Mouse (Mus musculus) spleen, adult 12 weeks (tissue): Measurements from ENCODE around the gene Cbl.
A peak's percentile ranks its signal among the peaks of the same experiment; 100 is the strongest.

ENCODE experiments used
- DNase-seq: peaks from one replicate; pipeline ENCODE4 v3.0.0; 2022; ENCODE audit warnings: low spot score

The Cbl gene

DNA sequence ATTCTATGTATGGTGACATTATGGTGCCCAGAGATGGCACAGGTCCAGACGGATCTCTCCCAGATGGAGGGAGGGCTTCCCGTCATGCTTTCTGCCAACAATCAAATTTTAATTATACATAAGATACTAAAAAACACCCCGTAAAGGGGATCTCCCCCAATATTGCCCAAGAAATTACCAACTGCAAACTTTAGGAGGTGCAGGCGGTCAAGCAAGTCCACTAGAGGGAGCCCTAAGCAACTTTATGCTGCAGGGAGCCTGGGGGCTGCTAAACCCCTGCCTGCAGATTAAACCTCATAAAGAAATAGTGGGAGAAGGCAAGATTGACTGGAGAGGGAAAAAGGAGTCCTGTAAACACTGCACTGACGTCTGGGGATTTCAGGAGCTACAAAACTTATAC is 5.6 kb upstream of the Cbl start:
- DNase-seq = no peak

GRCm38 (mm10) chr9:44238501-44239190 is 4.8 kb upstream of the Cbl start:
- DNase-seq = no peak

GRCm38 (mm10) chr9:44237128-44237527 is 3.3 kb upstream of the Cbl start:
- DNase-seq = no peak

- no peak for DNase-seq
Observed at GRCm38 (mm10) chr9:44236601-44237000, 2.8 kb upstream of the Cbl start.

DNA sequence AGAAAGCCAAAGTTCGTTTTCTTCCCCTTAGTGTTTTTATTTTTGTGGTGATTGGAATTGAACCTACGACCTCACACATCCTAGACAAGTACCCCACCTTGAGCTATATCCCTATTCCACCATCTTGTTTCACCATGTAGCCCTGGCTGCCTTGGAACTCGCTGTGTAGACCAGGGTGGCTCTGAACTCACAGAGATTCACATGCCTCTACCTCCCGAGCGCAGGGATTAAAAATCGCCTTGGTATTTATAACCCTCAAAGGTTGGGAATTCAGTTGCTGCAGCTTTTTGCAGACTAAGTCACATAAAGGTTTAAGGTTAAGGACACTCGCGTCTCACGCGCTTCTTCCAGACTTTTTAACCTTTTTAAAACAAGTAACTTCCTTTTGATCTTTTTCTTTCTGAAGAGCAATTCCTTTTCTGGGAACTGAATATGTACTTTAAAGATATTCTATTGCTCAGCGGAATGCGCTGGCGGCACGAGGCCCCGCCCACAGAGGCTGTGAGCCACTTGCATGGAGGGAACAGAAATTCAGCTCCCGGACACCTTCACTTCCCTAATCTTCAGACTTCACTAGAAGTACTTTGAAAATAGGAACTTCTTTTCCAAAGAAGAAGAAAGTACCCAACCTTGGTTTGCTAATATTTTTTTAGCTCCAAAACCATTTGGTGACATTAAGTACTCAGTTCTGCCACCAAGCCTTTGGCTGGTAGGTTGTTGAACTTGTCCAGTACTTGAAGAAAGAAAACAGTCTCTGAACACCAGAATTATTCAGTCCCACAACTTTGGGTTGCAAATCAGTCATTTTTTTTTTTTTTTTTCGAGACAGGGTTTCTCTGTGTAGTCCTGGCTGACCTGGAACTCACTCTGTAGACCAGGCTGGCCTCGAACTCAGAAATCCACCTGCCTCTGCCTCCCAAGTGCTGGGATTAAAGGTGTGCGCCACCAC is 904 bp upstream of the Cbl start:
- peak; percentile 57 for DNase-seq

DNA sequence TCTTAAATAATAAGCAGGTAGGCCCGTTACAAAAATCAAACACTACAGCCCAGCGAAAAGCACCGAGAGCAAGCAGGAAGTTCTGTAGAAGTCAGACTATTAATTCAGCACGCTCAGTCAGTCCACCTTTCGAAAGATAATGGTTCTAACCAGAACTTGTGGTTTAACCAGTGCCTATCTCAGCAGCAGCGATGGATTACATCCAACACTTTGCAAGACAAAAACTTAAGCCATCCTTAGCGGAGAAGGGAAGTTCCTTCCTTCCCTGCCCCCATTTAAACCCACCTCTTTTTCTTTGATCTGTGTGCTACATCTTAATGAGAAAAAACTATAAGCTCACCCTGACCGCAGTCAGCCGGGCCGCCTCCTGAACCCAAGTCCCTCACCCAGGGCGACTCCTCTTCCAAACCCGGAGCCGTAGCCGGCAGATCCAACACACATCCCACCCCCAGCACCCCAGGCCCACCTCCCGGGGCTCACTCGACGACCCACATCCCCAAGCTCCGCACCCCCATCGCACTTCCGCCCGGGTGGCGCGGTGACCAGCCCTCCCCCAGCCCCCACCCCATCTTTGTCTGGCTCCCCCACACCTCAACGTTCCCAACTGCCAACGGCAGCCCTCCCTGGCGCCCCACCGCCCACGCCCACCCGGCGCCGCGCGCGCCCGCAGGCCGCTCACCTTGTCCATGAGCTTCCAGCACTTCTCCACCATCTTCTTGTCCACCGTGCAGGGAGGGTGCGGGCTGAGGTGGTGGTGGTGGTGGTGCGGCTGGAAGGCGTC is 638 bp downstream of the Cbl start:
- no peak for DNase-seq

- no peak for DNase-seq
Observed at GRCm38 (mm10) chr9:44231609-44232008, 2.2 kb downstream of the Cbl start.

DNA sequence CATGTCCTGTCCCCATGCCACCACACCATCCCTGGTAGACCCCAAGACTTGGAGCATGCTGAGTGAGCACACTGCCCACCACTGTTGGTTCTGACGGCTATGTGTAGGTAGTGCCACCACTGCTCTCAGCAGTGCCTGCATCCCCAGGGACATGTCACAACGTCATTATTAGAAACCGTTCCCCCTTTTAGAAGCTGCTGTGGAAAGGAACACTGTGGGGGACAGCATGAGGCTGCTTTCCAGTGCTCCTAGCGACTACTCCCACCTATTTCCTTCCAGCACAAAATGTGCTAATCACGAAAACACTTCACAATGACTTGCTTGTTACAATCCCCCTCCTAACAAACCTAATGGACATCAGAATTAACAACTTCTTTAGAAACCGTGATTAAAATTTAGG is 7.9 kb downstream of the Cbl start:
- DNase-seq = no peak

DNA sequence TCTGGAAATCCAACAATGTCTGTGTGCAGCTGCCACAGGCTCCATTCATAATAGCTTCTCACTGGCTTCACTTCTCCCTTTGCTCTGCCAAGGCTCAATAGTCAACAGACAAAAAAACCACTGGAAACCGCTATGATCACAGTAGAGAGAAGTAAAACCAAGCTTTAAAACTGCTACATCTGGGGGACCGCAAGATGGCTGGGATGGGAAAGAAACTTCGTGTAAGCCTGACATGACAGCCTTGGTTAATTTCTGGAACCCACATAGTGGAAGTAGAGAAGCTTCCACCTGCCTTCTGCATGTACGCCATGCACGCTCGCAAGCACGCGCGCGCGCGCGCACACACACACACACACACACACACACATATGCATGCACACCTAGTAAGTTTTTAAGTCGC is 20.3 kb downstream of the Cbl start:
- no peak for DNase-seq

DNA sequence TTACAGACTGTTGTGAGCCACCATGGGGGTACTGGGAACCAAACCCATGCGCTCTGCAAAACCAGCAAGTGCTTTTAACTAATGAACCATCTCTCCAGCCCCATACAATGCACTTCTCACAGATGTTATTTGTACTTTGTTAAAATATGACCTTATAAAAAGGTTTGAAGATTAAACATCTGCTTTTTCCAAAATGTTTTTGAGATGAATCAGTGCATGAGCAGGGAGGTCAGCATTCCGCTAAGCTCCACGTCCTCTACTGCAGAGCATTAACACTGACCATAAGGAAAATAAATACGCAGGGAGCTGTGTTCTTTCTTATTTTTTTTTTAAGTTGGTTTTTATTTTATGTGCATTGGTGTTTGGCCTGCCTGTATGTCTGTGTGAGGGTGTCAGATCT is 21.4 kb downstream of the Cbl start:
- DNase-seq = no peak

- DNase-seq = no peak
Observed at GRCm38 (mm10) chr9:44209416-44209815, 24.4 kb downstream of the Cbl start.

- DNase-seq = no peak
Observed at GRCm38 (mm10) chr9:44207840-44208239, 26.0 kb downstream of the Cbl start.

- DNase-seq = no peak
Observed at GRCm38 (mm10) chr9:44200458-44200857, 33.4 kb downstream of the Cbl start.

- DNase-seq = no peak
Observed at GRCm38 (mm10) chr9:44199580-44199979, 34.3 kb downstream of the Cbl start.

DNA sequence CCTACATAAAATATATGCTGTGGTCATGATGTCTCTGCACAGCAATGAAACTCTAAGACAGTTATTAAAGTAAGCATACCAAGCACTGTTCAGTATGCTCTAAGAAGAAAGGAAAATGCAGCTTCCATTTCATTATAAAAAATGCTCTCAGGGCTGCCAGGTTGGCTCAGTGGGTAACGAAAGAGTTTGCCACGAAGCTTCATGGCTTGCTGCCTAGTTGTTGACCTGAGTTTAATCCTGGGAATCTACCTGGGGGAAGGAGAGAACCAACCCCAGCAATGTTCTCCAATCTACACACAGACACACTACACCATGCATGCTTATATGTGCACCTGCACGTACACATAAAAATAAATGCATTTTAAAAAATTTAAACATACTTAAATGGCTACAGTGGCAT is 34.7 kb downstream of the Cbl start:
- DNase-seq = no peak

GRCm38 (mm10) chr9:44196354-44196753 is 37.5 kb downstream of the Cbl start:
- no peak for DNase-seq

GRCm38 (mm10) chr9:44194000-44194399 is 39.8 kb downstream of the Cbl start:
- DNase-seq = no peak

DNA sequence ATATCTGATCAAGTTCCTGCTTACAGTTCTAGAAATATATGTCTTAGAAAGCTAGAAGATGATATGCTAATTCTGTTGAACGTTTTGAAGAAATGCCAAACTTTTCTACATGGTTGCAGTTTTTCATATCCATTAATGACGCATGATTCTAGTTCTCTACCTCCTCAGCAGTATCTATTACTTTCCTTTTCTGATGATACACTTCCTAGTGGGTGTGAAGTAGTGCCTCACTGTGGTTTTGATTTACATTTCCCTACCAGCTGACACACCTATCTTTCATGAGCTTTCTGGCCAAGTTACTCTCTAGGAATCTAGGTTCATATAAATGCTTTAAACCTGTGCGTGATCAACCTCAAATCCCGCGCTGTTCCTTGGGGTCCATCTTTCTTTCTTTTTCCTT is 41.1 kb downstream of the Cbl start:
- DNase-seq = no peak

- DNase-seq = no peak
Observed at GRCm38 (mm10) chr9:44192312-44192711, 41.5 kb downstream of the Cbl start.

DNA sequence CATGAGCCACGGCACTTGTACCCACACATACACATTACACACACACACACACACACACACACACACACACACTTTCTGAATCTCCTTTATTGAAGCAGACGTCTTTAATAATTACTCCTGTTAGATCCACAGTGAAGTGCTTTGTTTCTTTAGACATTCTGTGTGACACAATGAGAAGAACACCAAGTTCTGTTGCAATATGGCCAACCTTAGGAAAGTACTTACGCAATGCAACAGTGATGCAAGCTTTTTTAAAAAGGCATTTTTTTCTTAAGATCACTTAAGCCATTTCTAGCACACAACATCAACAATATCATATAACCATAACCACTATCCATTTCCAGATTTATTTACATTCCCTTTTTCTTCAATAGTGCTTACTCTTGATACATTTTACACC is 42.7 kb downstream of the Cbl start:
- DNase-seq = no peak

- DNase-seq = no peak
Observed at GRCm38 (mm10) chr9:44188223-44188622, 45.6 kb downstream of the Cbl start.

- no peak for DNase-seq
Observed at GRCm38 (mm10) chr9:44182260-44182659, 51.6 kb downstream of the Cbl start.

GRCm38 (mm10) chr9:44181537-44181936 is 52.3 kb downstream of the Cbl start:
- no peak for DNase-seq
